In genomic region chr4:136126019-136126418, GRCm38 (mm10) we compare ENCODE assay signal across 23 mouse cellular contexts. TPM values are rescaled to one million over a fixed set of nuclear protein-coding genes. Genes with fewer than 3 reads are reported as not detected.
A peak's percentile ranks its signal among the peaks of the same experiment; 100 is the strongest.
DNase-seq lines count a peak whose midpoint lies in the region; ATAC-seq and TF ChIP-seq lines count a peak whose summit lies in the region.
"Had no signal": no experiment of that assay in that cellular context is flagged by ENCODE, and none has a peak within 500 bp of the region (broad histone marks: within the 10 kb centered on the region; RNA-seq: fewer than 3 reads in every experiment).

No protein-coding gene starts in this region.

- H3K9me3 ChIP-seq in heart, postnatal 0 days (replicated peaks; ENCODE audit: control insufficient read depth, low read length), result no peaks in the 10 kb centered on the region
- peaks cover 3% of the 10 kb centered on the region; the same call in 1 of the 2 replicates for H3K9me3 ChIP-seq in kidney, embryonic 16.5 days (ENCODE audit: low read length)
- H3K9me3 ChIP-seq in embryonic facial prominence, embryonic 10.5 days, result no peaks in the 10 kb centered on the region
- H3K9me3 ChIP-seq: hindbrain, embryonic 13.5 days; liver, embryonic 15.5 days; lung, embryonic 15.5 days; neural tube, embryonic 13.5 days had no signal

- DNase-seq in gastrocnemius, adult 2 months, result no peak
- DNase-seq in gastrocnemius, adult 18-20 months (ENCODE audit: low spot score), result no peak
- no peak for DNase-seq in heart, postnatal 0 days (ENCODE audit: low spot score)
- no peak for DNase-seq in heart, adult 18-20 months
- DNase-seq in kidney, postnatal 25 days, result peak; percentile 23 to 62
- DNase-seq in embryonic facial prominence, embryonic 10.5 days (ENCODE audit: low spot score), result no peak
- no peak for DNase-seq in spleen, adult 12 weeks (ENCODE audit: low spot score)
- DNase-seq: adrenal gland, postnatal 36 days; cerebellum, adult 11 months; cerebellum, adult 9-11 months; kidney, postnatal 14 days; lung, postnatal 4 days; retina, postnatal 1 day; right cerebral cortex, postnatal 25 days had no signal

- no peaks in the 10 kb centered on the region for H3K27me3 ChIP-seq in heart, postnatal 0 days (ENCODE audit: control insufficient read depth, insufficient read depth, low read length)
- no peaks in the 10 kb centered on the region for H3K27me3 ChIP-seq in kidney, embryonic 16.5 days (ENCODE audit: insufficient read depth, low read length)
- H3K27me3 ChIP-seq in embryonic facial prominence, embryonic 10.5 days (replicated peaks; ENCODE audit: low read depth, poor library complexity, severe bottlenecking), result no peaks in the 10 kb centered on the region
- H3K27me3 ChIP-seq: hindbrain, embryonic 13.5 days; lung, embryonic 15.5 days; neural tube, embryonic 13.5 days had no signal

- H3K9ac ChIP-seq in heart, postnatal 0 days (replicated peaks; ENCODE audit: low read depth, low read length), result no peak overlapping the region
- H3K9ac ChIP-seq in kidney, embryonic 16.5 days (replicated peaks; ENCODE audit: low read length), result no peak overlapping the region
- H3K9ac ChIP-seq: hindbrain, embryonic 13.5 days; liver, embryonic 15.5 days; lung, embryonic 15.5 days; neural tube, embryonic 13.5 days had no signal

- ATAC-seq in heart, postnatal 0 days (ENCODE audit: insufficient read depth, low read depth), result no peak
- ATAC-seq in kidney, embryonic 16.5 days (ENCODE audit: low FRiP score, low TSS enrichment), result no peak
- ATAC-seq: inflammation-experienced regulatory T-cells, adult 6 months; midbrain, embryonic 16.5 days had no signal

- no peak for TF ChIP-seq EP300 in heart, postnatal 0 days (IDR thresholded peaks at IDR 0.05; ENCODE audit: low read depth)

- H3K27ac ChIP-seq in gastrocnemius, adult 2 months, result peak overlapping the region; percentile 24; the same call in 1 of the 2 replicates
- peak overlapping the region; percentile 4; the same call in 1 of the 2 replicates for H3K27ac ChIP-seq in heart, postnatal 0 days (ENCODE audit: low read depth)
- H3K27ac ChIP-seq in kidney, embryonic 16.5 days (ENCODE audit: low read length), result no peak overlapping the region
- peak overlapping the region; percentile 41 for H3K27ac ChIP-seq in embryonic facial prominence, embryonic 10.5 days (replicated peaks)
- H3K27ac ChIP-seq: hindbrain, embryonic 13.5 days; liver, embryonic 15.5 days; lung, embryonic 15.5 days; neural tube, embryonic 13.5 days had no signal

- no peaks in the 10 kb centered on the region; the same call in 1 of the 2 replicates for H3K4me1 ChIP-seq in heart, postnatal 0 days (ENCODE audit: control insufficient read depth, insufficient read depth)
- peaks cover 23% of the 10 kb centered on the region for H3K4me1 ChIP-seq in kidney, embryonic 16.5 days (ENCODE audit: insufficient read depth, low read length)
- H3K4me1 ChIP-seq in embryonic facial prominence, embryonic 10.5 days, result peaks cover 22% of the 10 kb centered on the region
- H3K4me1 ChIP-seq: hindbrain, embryonic 13.5 days; neural tube, embryonic 13.5 days had no signal

- TF ChIP-seq CTCF in gastrocnemius, adult 2 months (IDR thresholded peaks at IDR 0.05), result no peak
- TF ChIP-seq CTCF in heart, postnatal 0 days (IDR thresholded peaks at IDR 0.05; ENCODE audit: low read depth), result no peak

- intact Hi-C loops in gastrocnemius, adult 2 months (cut with DNase I), result no loop called here

- H3K4me3 ChIP-seq in gastrocnemius, adult 2 months, result no peak overlapping the region
- no peak overlapping the region for H3K4me3 ChIP-seq in heart, postnatal 0 days (ENCODE audit: low read depth, low read length)
- no peak overlapping the region for H3K4me3 ChIP-seq in kidney, embryonic 16.5 days (ENCODE audit: low read length)
- H3K4me3 ChIP-seq in embryonic facial prominence, embryonic 10.5 days, result no peak overlapping the region
- H3K4me3 ChIP-seq: hindbrain, embryonic 13.5 days; liver, embryonic 15.5 days; lung, embryonic 15.5 days; myocyte; neural tube, embryonic 13.5 days had no signal

- H3K36me3 ChIP-seq in heart, postnatal 0 days (replicated peaks; ENCODE audit: control insufficient read depth, insufficient read depth, low read length), result no peaks in the 10 kb centered on the region
- H3K36me3 ChIP-seq in kidney, embryonic 16.5 days (ENCODE audit: insufficient read depth, low read length), result no peaks in the 10 kb centered on the region
- H3K36me3 ChIP-seq in embryonic facial prominence, embryonic 10.5 days (replicated peaks), result no peaks in the 10 kb centered on the region
- H3K36me3 ChIP-seq: hindbrain, embryonic 13.5 days; liver, embryonic 15.5 days; lung, embryonic 15.5 days; neural tube, embryonic 13.5 days had no signal

- no peak overlapping the region for H3K4me2 ChIP-seq in heart, postnatal 0 days (ENCODE audit: low read depth, low read length)
- no peak overlapping the region for H3K4me2 ChIP-seq in kidney, embryonic 16.5 days (replicated peaks; ENCODE audit: low read depth, low read length)
- H3K4me2 ChIP-seq: hindbrain, embryonic 13.5 days; liver, embryonic 15.5 days; lung, embryonic 15.5 days; neural tube, embryonic 13.5 days had no signal

- 38% methylated on average over 5 of the region's 5 CpGs for WGBS in heart, postnatal 0 days
- 62% methylated on average over 5 of the region's 5 CpGs for WGBS in kidney, embryonic 16.5 days
- 72% methylated on average over 5 of the region's 5 CpGs for WGBS in embryonic facial prominence, embryonic 10.5 days

RNA-seq across cellular contexts. Expression of gene Id3, which starts 17.3 kb away (rescaled TPM):
- total RNA-seq in gastrocnemius, adult 2 months (2021), result 10 to 100 TPM; 11.3 to 21.9 TPM
- total RNA-seq in gastrocnemius, adult 18-20 months (2021), result 10 to 100 TPM; 13.7 to 24.1 TPM
- total RNA-seq in heart, postnatal 0 days (2014; rRNA removed; ENCODE audit: low replicate concordance), result 238 and 259 TPM in 2 replicates
- polyA plus RNA-seq in heart, postnatal 0 days (2015; fragmentation: Nextera tagmentation; extraction: Ambion mirVana), result 169 and 188 TPM in 2 replicates
- total RNA-seq in heart, adult 18-20 months (2021), result 10 to 100 TPM; 58.3 to 64.3 TPM
- 953 and 999 TPM in 2 replicates for polyA plus RNA-seq in kidney, embryonic 16.5 days (2015; fragmentation: Nextera tagmentation; extraction: Ambion mirVana)
- polyA plus RNA-seq in embryonic facial prominence, embryonic 10.5 days (2016; fragmentation: Nextera tagmentation; extraction: Ambion mirVana), result 593 and 611 TPM in 2 replicates
- total RNA-seq: common myeloid progenitor, adult 5-6 weeks had no signal

RNA-seq across cellular contexts. Expression of gene E2f2, which starts 46.2 kb away (rescaled TPM):
- 1 to 10 TPM in 1 of 2 experiments, under 1 TPM in 1; 0.48 to 1.1 TPM for total RNA-seq in gastrocnemius, adult 2 months (2021)
- total RNA-seq in gastrocnemius, adult 18-20 months (2021), result under 1 TPM; 0.73 to 0.76 TPM
- 6.4 and 6.9 TPM in 2 replicates for total RNA-seq in heart, postnatal 0 days (2014; rRNA removed; ENCODE audit: low replicate concordance)
- 2.4 and 2.6 TPM in 2 replicates for polyA plus RNA-seq in heart, postnatal 0 days (2015; fragmentation: Nextera tagmentation; extraction: Ambion mirVana)
- 1 to 10 TPM; 1.3 to 1.4 TPM for total RNA-seq in heart, adult 18-20 months (2021)
- 7.3 and 8.3 TPM in 2 replicates for polyA plus RNA-seq in kidney, embryonic 16.5 days (2015; fragmentation: Nextera tagmentation; extraction: Ambion mirVana)
- polyA plus RNA-seq in embryonic facial prominence, embryonic 10.5 days (2016; fragmentation: Nextera tagmentation; extraction: Ambion mirVana), result 6.2 TPM in 2 replicates

Comparison
In these comparisons a context has a peak if more than half of its experiments do, and no peak if none do; other contexts are left out.
1. DNase-seq: peak in kidney, postnatal 25 days (2 of 2); none in gastrocnemius, adult 2 months (single experiment), gastrocnemius, adult 18-20 months (single experiment), heart, postnatal 0 days (single experiment), heart, adult 18-20 months (0 of 2), embryonic facial prominence, embryonic 10.5 days (single experiment) and spleen, adult 12 weeks (single experiment).